Comparison of ENCODE assay signal across 24 mouse cellular contexts in the genomic region with DNA sequence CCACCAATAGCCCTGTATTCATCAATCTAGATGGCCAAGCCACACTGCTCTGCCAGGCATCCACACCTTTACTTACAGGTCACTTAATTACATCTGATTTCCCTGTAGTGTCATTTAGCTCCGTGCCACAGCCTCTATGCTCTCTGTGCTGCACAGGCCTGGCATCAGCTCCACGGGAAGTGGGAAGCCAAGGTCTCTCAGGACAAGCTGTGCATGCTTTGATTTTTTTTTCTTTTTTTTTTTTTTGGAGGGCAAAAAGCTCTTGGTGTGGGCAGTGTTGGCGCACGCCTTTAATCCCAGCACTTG. TPM values are rescaled to one million over a fixed set of nuclear protein-coding genes. Genes with fewer than 3 reads are reported as not detected.
DNase-seq lines count a peak whose midpoint lies in the region; ATAC-seq and TF ChIP-seq lines count a peak whose summit lies in the region.
"Had no signal": no experiment of that assay in that cellular context is flagged by ENCODE, and none has a peak within 500 bp of the region (broad histone marks: within the 10 kb centered on the region; RNA-seq: fewer than 3 reads in every experiment).

No protein-coding gene starts in this region.

- no peak for TF ChIP-seq POLR2A in lung, adult 2 months (IDR thresholded peaks at IDR 0.05; ENCODE audit: borderline replicate concordance, extremely low read depth, low read depth, low read length)

- H3K4me3 ChIP-seq in hindbrain, embryonic 15.5 days = no peak overlapping the region
- no peak overlapping the region for H3K4me3 ChIP-seq in neural tube, embryonic 15.5 days (replicated peaks)
- no peak overlapping the region for H3K4me3 ChIP-seq in lung, adult 2 months (replicated peaks; ENCODE audit: extremely low read depth, low read depth, low read length)
- H3K4me3 ChIP-seq: embryonic facial prominence, embryonic 10.5 days; forebrain, embryonic 12.5 days; heart, embryonic 15.5 days; kidney, embryonic 15.5 days; midbrain, embryonic 12.5 days; myocyte; stomach, embryonic 15.5 days had no signal

- H3K4me2 ChIP-seq in hindbrain, embryonic 15.5 days = no peak overlapping the region
- no peak overlapping the region for H3K4me2 ChIP-seq in neural tube, embryonic 15.5 days
- H3K4me2 ChIP-seq: forebrain, embryonic 12.5 days; heart, embryonic 15.5 days; kidney, embryonic 15.5 days; midbrain, embryonic 12.5 days; stomach, embryonic 15.5 days had no signal

- no peak overlapping the region for H3K9ac ChIP-seq in hindbrain, embryonic 15.5 days
- no peak overlapping the region for H3K9ac ChIP-seq in neural tube, embryonic 15.5 days (replicated peaks)
- H3K9ac ChIP-seq: forebrain, embryonic 12.5 days; heart, embryonic 15.5 days; kidney, embryonic 15.5 days; midbrain, embryonic 12.5 days; stomach, embryonic 15.5 days had no signal

- intact Hi-C loops in left cerebral cortex, postnatal 4 days (cut with DNase I) = no loop called here
- intact Hi-C loops in left cerebral cortex, postnatal 10 days (cut with DNase I) = no loop called here

- TF ChIP-seq CTCF in lung, adult 2 months (IDR thresholded peaks at IDR 0.05; ENCODE audit: insufficient read depth, low read length) = no peak

- H3K27ac ChIP-seq in hindbrain, embryonic 15.5 days (replicated peaks) = no peak overlapping the region; the same call in 1 of the 2 replicates
- no peak overlapping the region for H3K27ac ChIP-seq in neural tube, embryonic 15.5 days (replicated peaks)
- H3K27ac ChIP-seq: embryonic facial prominence, embryonic 10.5 days; forebrain, embryonic 12.5 days; heart, embryonic 15.5 days; kidney, embryonic 15.5 days; midbrain, embryonic 12.5 days; stomach, embryonic 15.5 days had no signal

- peak; percentile 61; the same call in 1 of the 2 replicates for ATAC-seq in hindbrain, embryonic 15.5 days (ENCODE audit: low FRiP score, low read depth)
- ATAC-seq in neural tube, embryonic 15.5 days (ENCODE audit: low FRiP score) = peak; percentile 43; the same call in 1 of the 2 replicates
- ATAC-seq in monocyte, adult 5-6 weeks (replicated peaks; ENCODE audit: insufficient number of reproducible peaks, low FRiP score, low TSS enrichment, poor library complexity, severe bottlenecking) = no peak
- ATAC-seq: activated CD4-positive, CD25-positive, alpha-beta regulatory T cell, adult 4 months; intestine, postnatal 0 days; Patski had no signal

- DNase-seq in left cerebral cortex, postnatal 4 days = peak; percentile 20
- DNase-seq in left cerebral cortex, postnatal 10 days (ENCODE audit: extremely low spot score in 1 of 2, low spot score in 2 of 2) = no peak
- DNase-seq in cerebellum, adult 9-10 months = peak; percentile 86
- no peak for DNase-seq in lung, adult 2 months
- DNase-seq: adrenal gland, postnatal 14 days; gastrocnemius, postnatal 14 days; heart, adult 18-20 months; heart, postnatal 4 days; liver; lung, postnatal 10 days; retina, postnatal 1 day had no signal

- no peaks in the 10 kb centered on the region for H3K9me3 ChIP-seq in hindbrain, embryonic 15.5 days
- no peaks in the 10 kb centered on the region for H3K9me3 ChIP-seq in neural tube, embryonic 15.5 days (replicated peaks)
- H3K9me3 ChIP-seq: embryonic facial prominence, embryonic 10.5 days; forebrain, embryonic 12.5 days; heart, embryonic 15.5 days; kidney, embryonic 15.5 days; midbrain, embryonic 12.5 days; stomach, embryonic 15.5 days had no signal

- WGBS in hindbrain, embryonic 15.5 days = 60% methylated on average over 4 of the region's 4 CpGs
- WGBS in neural tube, embryonic 15.5 days = 50% methylated on average over 4 of the region's 4 CpGs
- WGBS in lung, adult 2 months = 85% methylated on average over 4 of the region's 4 CpGs

- no peaks in the 10 kb centered on the region for H3K36me3 ChIP-seq in hindbrain, embryonic 15.5 days
- H3K36me3 ChIP-seq in neural tube, embryonic 15.5 days = no peaks in the 10 kb centered on the region
- H3K36me3 ChIP-seq: forebrain, embryonic 12.5 days; heart, embryonic 15.5 days; kidney, embryonic 15.5 days; midbrain, embryonic 12.5 days; stomach, embryonic 15.5 days had no signal

- peaks cover 6% of the 10 kb centered on the region; the same call in 1 of the 2 replicates for H3K4me1 ChIP-seq in hindbrain, embryonic 15.5 days (replicated peaks)
- H3K4me1 ChIP-seq in neural tube, embryonic 15.5 days = peaks cover 9% of the 10 kb centered on the region
- H3K4me1 ChIP-seq in lung, adult 2 months (ENCODE audit: control insufficient read depth, insufficient read depth, low read length) = no peaks in the 10 kb centered on the region
- H3K4me1 ChIP-seq: heart, embryonic 15.5 days; stomach, embryonic 15.5 days had no signal

- H3K27me3 ChIP-seq in hindbrain, embryonic 15.5 days = no peaks in the 10 kb centered on the region
- H3K27me3 ChIP-seq in neural tube, embryonic 15.5 days (replicated peaks) = no peaks in the 10 kb centered on the region
- H3K27me3 ChIP-seq: forebrain, embryonic 12.5 days; heart, embryonic 15.5 days; kidney, embryonic 15.5 days; midbrain, embryonic 12.5 days; Patski; stomach, embryonic 15.5 days had no signal

RNA-seq across cellular contexts. Expression of gene Cdc14b, which starts 16.6 kb away (rescaled TPM):
- total RNA-seq in left cerebral cortex, postnatal 4 days (2021) = 1 to 10 TPM; 2.3 to 2.7 TPM
- total RNA-seq in left cerebral cortex, postnatal 10 days (2021) = 1 to 10 TPM; 2.9 to 3.4 TPM
- polyA plus RNA-seq in hindbrain, embryonic 15.5 days (2015; fragmentation: Nextera tagmentation; extraction: Ambion mirVana) = 2.3 and 3.3 TPM in 2 replicates
- polyA plus RNA-seq in neural tube, embryonic 15.5 days (2015; fragmentation: Nextera tagmentation; extraction: Ambion mirVana) = 2.8 and 6.1 TPM in 2 replicates
- 6.2 to 17.5 TPM (median 8.9 TPM) in 3 replicates for total RNA-seq in monocyte, adult 5-6 weeks (2017)
- 4.2 and 6.6 TPM in 2 replicates for polyA plus RNA-seq in lung, adult 2 months (2012; rRNA removed)

RNA-seq across cellular contexts. Expression of gene Aaed1, which starts 54.0 kb away (rescaled TPM):
- 1 to 10 TPM; 6.4 to 7.3 TPM for total RNA-seq in left cerebral cortex, postnatal 4 days (2021)
- total RNA-seq in left cerebral cortex, postnatal 10 days (2021) = 10 to 100 TPM; 10.0 to 10.3 TPM
- polyA plus RNA-seq in hindbrain, embryonic 15.5 days (2015; fragmentation: Nextera tagmentation; extraction: Ambion mirVana) = 13.4 and 13.7 TPM in 2 replicates
- polyA plus RNA-seq in neural tube, embryonic 15.5 days (2015; fragmentation: Nextera tagmentation; extraction: Ambion mirVana) = 17.4 and 24.5 TPM in 2 replicates
- 67.2 to 79.5 TPM (median 78.6 TPM) in 3 replicates for total RNA-seq in monocyte, adult 5-6 weeks (2017)
- 17.8 and 18.0 TPM in 2 replicates for polyA plus RNA-seq in lung, adult 2 months (2012; rRNA removed)

Comparison
In these comparisons a context has a peak if more than half of its experiments do, and no peak if none do; other contexts are left out.
1. DNase-seq: peak in left cerebral cortex, postnatal 4 days (single experiment) and cerebellum, adult 9-10 months (single experiment); none in left cerebral cortex, postnatal 10 days (0 of 2) and lung, adult 2 months (single experiment).